Mouse (Mus musculus): ENCODE measurements around the gene Prss53. TPM values are rescaled to one million over a fixed set of nuclear protein-coding genes. Genes with fewer than 3 reads are reported as not detected.
A peak's percentile ranks its signal among the peaks of the same experiment; 100 is the strongest.
"Not testable (repeated sequence)": the region's sequence is repeated elsewhere in the genome, so short reads cannot be mapped to it uniquely, and the experiment has no call there.

The Prss53 gene
- polyA plus RNA-seq, 1 experiment from 2014 or later: 0.64 TPM

- H3K4me2 ChIP-seq (ENCODE audit: low read length): no peak overlapping the region
- ATAC-seq (replicated peaks; ENCODE audit: low FRiP score, low TSS enrichment, low read depth): no peak
- H3K27ac ChIP-seq (ENCODE audit: low read depth): no peak overlapping the region
- peaks cover 51% of the 10 kb centered on the region for H3K36me3 ChIP-seq (ENCODE audit: control insufficient read depth, insufficient read depth, low read length)
- H3K4me3 ChIP-seq (ENCODE audit: low read depth, low read length): no peak overlapping the region
- peaks cover 11% of the 10 kb centered on the region for H3K4me1 ChIP-seq (replicated peaks; ENCODE audit: control insufficient read depth, insufficient read depth, low read length)
- H3K9ac ChIP-seq (ENCODE audit: low read length): no peak overlapping the region
- no peak for DNase-seq (ENCODE audit: low spot score)
- no peaks in the 10 kb centered on the region for H3K27me3 ChIP-seq (replicated peaks; ENCODE audit: control insufficient read depth, insufficient read depth, low read length)
- H3K9me3 ChIP-seq (ENCODE audit: control insufficient read depth, low read length): no peaks in the 10 kb centered on the region
- 96% methylated on average over 12 of the region's 12 CpGs for WGBS
Measured at GRCm38 (mm10) chr7:127907939-127908338, 17.2 kb upstream of the Prss53 start.

GRCm38 (mm10) chr7:127903971-127904796 lies 13.4 kb upstream of the Prss53 start, which contains the start of gene Bckdk:
Gene Bckdk (plus strand): TSS chr7:127904082.
- DNase-seq (ENCODE audit: low spot score) (peak; percentile 83), ATAC-seq (replicated peaks; ENCODE audit: low FRiP score, low TSS enrichment, low read depth) (peak; percentile 84)
- peak within 1 kb of the TSS; percentile 92 for H3K9ac ChIP-seq (ENCODE audit: low read length)
- H3K4me3 ChIP-seq (ENCODE audit: low read depth, low read length): peak within 1 kb of the TSS; percentile 88
- H3K27ac ChIP-seq (ENCODE audit: low read depth): peak within 1 kb of the TSS; percentile 85
- peak within 1 kb of the TSS; percentile 88 for H3K4me2 ChIP-seq (ENCODE audit: low read length)
- H3K9me3 ChIP-seq (ENCODE audit: control insufficient read depth, low read length): no peaks in the 10 kb centered on the region
- WGBS: 7% methylated on average over 38 of the region's 38 CpGs
- no peaks in the 10 kb centered on the region for H3K27me3 ChIP-seq (replicated peaks; ENCODE audit: control insufficient read depth, insufficient read depth, low read length)
- peaks cover 7% of the 10 kb centered on the region for H3K4me1 ChIP-seq (replicated peaks; ENCODE audit: control insufficient read depth, insufficient read depth, low read length)
- peaks cover 44% of the 10 kb centered on the region for H3K36me3 ChIP-seq (ENCODE audit: control insufficient read depth, insufficient read depth, low read length)

GRCm38 (mm10) chr7:127901772-127902171 lies 11.0 kb upstream of the Prss53 start:
- WGBS: 82% methylated on average over 2 of the region's 2 CpGs
- Histone ChIP-seq H3K9ac (ENCODE audit: low read length) (no peak overlapping the region), H3K9me3 (ENCODE audit: control insufficient read depth, low read length) (no peaks in the 10 kb centered on the region), H3K27ac (ENCODE audit: low read depth) (no peak overlapping the region), H3K4me3 (ENCODE audit: low read depth, low read length) (no peak overlapping the region), H3K36me3 (ENCODE audit: control insufficient read depth, insufficient read depth, low read length) (peaks cover 20% of the 10 kb centered on the region), H3K4me2 (ENCODE audit: low read length) (no peak overlapping the region), H3K27me3 (replicated peaks; ENCODE audit: control insufficient read depth, insufficient read depth, low read length) (no peaks in the 10 kb centered on the region), H3K4me1 (replicated peaks; ENCODE audit: control insufficient read depth, insufficient read depth, low read length) (peaks cover 7% of the 10 kb centered on the region)
- no peak for ATAC-seq (replicated peaks; ENCODE audit: low FRiP score, low TSS enrichment, low read depth)
- DNase-seq (ENCODE audit: low spot score): no peak

DNA sequence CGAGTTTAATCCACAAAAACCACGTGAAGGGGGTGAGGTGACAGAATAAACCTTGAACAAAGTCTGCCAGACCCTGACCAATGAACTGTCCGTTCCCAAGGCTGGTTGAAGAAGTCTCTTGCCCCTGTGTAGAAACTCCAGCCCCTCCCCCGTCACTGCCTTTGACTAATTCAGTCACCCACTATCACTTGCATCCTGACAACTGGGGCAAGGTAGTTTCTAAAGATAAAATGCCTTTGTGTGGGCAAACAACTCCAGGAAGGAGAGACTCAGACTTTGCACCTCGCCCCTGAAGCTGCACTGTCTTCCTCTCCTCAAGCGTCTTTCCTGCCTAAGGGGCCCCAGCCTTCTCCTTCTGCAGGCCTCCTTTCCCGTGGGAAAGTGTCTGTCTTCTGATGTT lies 9.2 kb upstream of the Prss53 start:
- H3K27ac ChIP-seq (ENCODE audit: low read depth): peak overlapping the region; percentile 60
- WGBS: 33% methylated on average over 7 of the region's 7 CpGs
- peaks cover 5% of the 10 kb centered on the region for H3K4me1 ChIP-seq (replicated peaks; ENCODE audit: control insufficient read depth, insufficient read depth, low read length)
- H3K4me3 ChIP-seq (ENCODE audit: low read depth, low read length): no peak overlapping the region
- H3K36me3 ChIP-seq (ENCODE audit: control insufficient read depth, insufficient read depth, low read length): peaks cover 2% of the 10 kb centered on the region; the same call in 1 of the 2 replicates
- H3K4me2 ChIP-seq (ENCODE audit: low read length): peak overlapping the region; percentile 1; the same call in 1 of the 2 replicates
- H3K9ac ChIP-seq (ENCODE audit: low read length): no peak overlapping the region
- ATAC-seq (replicated peaks; ENCODE audit: low FRiP score, low TSS enrichment, low read depth) (0 out of 2 replicates have a peak, but pooled peaks have one; percentile 3), DNase-seq (ENCODE audit: low spot score) (no peak)
- no peaks in the 10 kb centered on the region for H3K27me3 ChIP-seq (replicated peaks; ENCODE audit: control insufficient read depth, insufficient read depth, low read length)
- no peaks in the 10 kb centered on the region for H3K9me3 ChIP-seq (ENCODE audit: control insufficient read depth, low read length)

- Histone ChIP-seq H3K36me3 (ENCODE audit: control insufficient read depth, insufficient read depth, low read length) (no peaks in the 10 kb centered on the region; the same call in 1 of the 2 replicates), H3K4me2 (ENCODE audit: low read length) (no peak overlapping the region), H3K9ac (ENCODE audit: low read length) (no peak overlapping the region), H3K4me1 (replicated peaks; ENCODE audit: control insufficient read depth, insufficient read depth, low read length) (peaks cover 8% of the 10 kb centered on the region), H3K27ac (ENCODE audit: low read depth) (0 out of 2 replicates have a peak overlapping the region, but pooled peaks have one; percentile 60), H3K27me3 (replicated peaks; ENCODE audit: control insufficient read depth, insufficient read depth, low read length) (no peaks in the 10 kb centered on the region), H3K9me3 (ENCODE audit: control insufficient read depth, low read length) (no peaks in the 10 kb centered on the region), H3K4me3 (ENCODE audit: low read depth, low read length) (no peak overlapping the region)
- ATAC-seq (replicated peaks; ENCODE audit: low FRiP score, low TSS enrichment, low read depth): no peak
- DNase-seq (ENCODE audit: low spot score): no peak
- 33% methylated on average over 10 of the region's 10 CpGs for WGBS
Measured at GRCm38 (mm10) chr7:127898179-127898956, 7.6 kb upstream of the Prss53 start.

DNA sequence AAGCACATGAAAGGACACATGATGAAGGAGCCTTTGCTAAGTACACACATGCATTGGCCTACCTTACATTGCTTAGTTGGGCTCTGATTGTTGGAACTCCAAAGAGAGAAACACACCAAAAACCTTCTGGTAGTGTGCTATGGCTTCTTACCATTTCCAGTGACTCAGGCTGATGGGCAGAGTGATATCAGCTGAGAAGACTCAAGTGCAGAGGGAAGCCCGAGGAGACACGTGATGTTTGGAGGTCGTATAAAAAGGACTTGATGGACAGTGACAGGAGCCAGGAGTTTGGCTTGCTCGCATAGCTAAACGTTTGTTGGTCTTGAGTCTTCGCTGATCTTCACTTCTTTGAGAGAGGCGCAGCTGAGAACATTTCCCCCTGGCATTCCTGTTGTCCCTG lies 6.8 kb upstream of the Prss53 start:
- Histone ChIP-seq H3K4me3 (ENCODE audit: low read depth, low read length) (no peak overlapping the region), H3K27me3 (replicated peaks; ENCODE audit: control insufficient read depth, insufficient read depth, low read length) (no peaks in the 10 kb centered on the region), H3K4me1 (replicated peaks; ENCODE audit: control insufficient read depth, insufficient read depth, low read length) (peaks cover 8% of the 10 kb centered on the region), H3K27ac (ENCODE audit: low read depth) (no peak overlapping the region), H3K9me3 (ENCODE audit: control insufficient read depth, low read length) (no peaks in the 10 kb centered on the region), H3K36me3 (ENCODE audit: control insufficient read depth, insufficient read depth, low read length) (peaks cover 8% of the 10 kb centered on the region), H3K9ac (ENCODE audit: low read length) (no peak overlapping the region), H3K4me2 (ENCODE audit: low read length) (no peak overlapping the region)
- WGBS: 86% methylated on average over 7 of the region's 7 CpGs
- DNase-seq (ENCODE audit: low spot score) (no peak), ATAC-seq (replicated peaks; ENCODE audit: low FRiP score, low TSS enrichment, low read depth) (no peak)

- Histone ChIP-seq H3K4me3 (ENCODE audit: low read depth, low read length) (no peak overlapping the region), H3K4me2 (ENCODE audit: low read length) (no peak overlapping the region), H3K4me1 (replicated peaks; ENCODE audit: control insufficient read depth, insufficient read depth, low read length) (peaks cover 8% of the 10 kb centered on the region), H3K27ac (ENCODE audit: low read depth) (no peak overlapping the region), H3K9ac (ENCODE audit: low read length) (no peak overlapping the region), H3K9me3 (ENCODE audit: control insufficient read depth, low read length) (no peaks in the 10 kb centered on the region), H3K27me3 (replicated peaks; ENCODE audit: control insufficient read depth, insufficient read depth, low read length) (no peaks in the 10 kb centered on the region), H3K36me3 (ENCODE audit: control insufficient read depth, insufficient read depth, low read length) (peaks cover 11% of the 10 kb centered on the region)
- 61% methylated on average over 13 of the region's 13 CpGs for WGBS
- DNase-seq (ENCODE audit: low spot score) (peak; percentile 66), ATAC-seq (replicated peaks; ENCODE audit: low FRiP score, low TSS enrichment, low read depth) (no peak)
Measured at GRCm38 (mm10) chr7:127896384-127896783, 5.6 kb upstream of the Prss53 start.

GRCm38 (mm10) chr7:127895891-127896290 lies 5.1 kb upstream of the Prss53 start:
- H3K9ac ChIP-seq (ENCODE audit: low read length); H3K9me3 ChIP-seq (ENCODE audit: control insufficient read depth, low read length); DNase-seq (ENCODE audit: low spot score); ATAC-seq (replicated peaks; ENCODE audit: low FRiP score, low TSS enrichment, low read depth); H3K27me3 ChIP-seq (replicated peaks; ENCODE audit: control insufficient read depth, insufficient read depth, low read length); H3K4me1 ChIP-seq (replicated peaks; ENCODE audit: control insufficient read depth, insufficient read depth, low read length): not testable (repeated sequence)
- 66% methylated on average over 7 of the region's 7 CpGs for WGBS
- Histone ChIP-seq H3K4me2 (ENCODE audit: low read length) (peak overlapping the region; percentile 84), H3K4me3 (ENCODE audit: low read depth, low read length) (peak overlapping the region; percentile 67), H3K36me3 (ENCODE audit: control insufficient read depth, insufficient read depth, low read length) (peaks cover 11% of the 10 kb centered on the region), H3K27ac (ENCODE audit: low read depth) (0 out of 2 replicates have a peak overlapping the region, but pooled peaks have one; percentile 74)
